Mouse (Mus musculus) lung, embryonic 16.5 days (tissue): ENCODE results near the gene Pcdh7. TPM values are rescaled to one million over a fixed set of nuclear protein-coding genes. Genes with fewer than 3 reads are reported as not detected.

Source experiments
- ATAC-seq: fragments of 200-750 bp; cut with Nextera tagmentation; 2 replicates; pipeline ENCODE4 v1.8.0; 2017; ENCODE audit warnings: low read depth, mild to moderate bottlenecking, moderate library complexity
- H3K27ac ChIP-seq: fragments of 300-500 bp; sonication (generic); 2 replicates; pipeline ENCODE4 v1.5.1; 2014; ENCODE audit warnings: mild to moderate bottlenecking, control low read depth, low read length
- H3K27me3 ChIP-seq: fragments of 300-500 bp; sonication (generic); 2 replicates; pipeline ENCODE4 v1.6.1; 2014; ENCODE audit warnings: low read depth, low read length, mixed read lengths; ENCODE audit not compliant: control insufficient read depth, insufficient read depth
- H3K36me3 ChIP-seq: fragments of 300-500 bp; sonication (generic); 2 replicates; pipeline ENCODE4 v1.6.1; 2014; ENCODE audit warnings: low read length; ENCODE audit not compliant: control insufficient read depth, insufficient read depth
- H3K4me1 ChIP-seq: fragments of 300-500 bp; sonication (generic); replicated peaks from 2 replicates; pipeline ENCODE4 v1.6.1; 2014; ENCODE audit warnings: low read length, mixed read lengths; ENCODE audit not compliant: control insufficient read depth, insufficient read depth
- H3K4me2 ChIP-seq: fragments of 300-500 bp; sonication (generic); 2 replicates; pipeline ENCODE4 v1.6.1; 2014; ENCODE audit warnings: low read depth, low read length, control low read depth
- H3K4me3 ChIP-seq: fragments of 300-500 bp; sonication (generic); 2 replicates; pipeline ENCODE4 v1.5.1; 2014; ENCODE audit warnings: mild to moderate bottlenecking, low read length, control low read depth
- H3K9ac ChIP-seq: fragments of 300-500 bp; sonication (generic); 2 replicates; pipeline ENCODE4 v1.6.1; 2014; ENCODE audit warnings: low read length, control low read depth
- H3K9me3 ChIP-seq: fragments of 300-500 bp; sonication (generic); 2 replicates; pipeline ENCODE4 v1.6.1; 2016; ENCODE audit warnings: low read length; ENCODE audit not compliant: control insufficient read depth
- WGBS: fragments of 180-500 bp; shearing (Covaris S2); extraction: QIAGEN DNeasy Blood & Tissue Kit; methylation state at CpG from one replicate; pipeline ENCODE4 v1.1.7; 2014; 5-methylcytosine and 5-hydroxymethylcytosine counted together
- polyA plus RNA-seq: library from polyadenylated mRNA; unstranded; fragments of >200 nt; fragmentation: Nextera tagmentation; extraction: Ambion mirVana; gene quantifications from 2 replicates; pipeline ENCODE4 v1.2.1, GENCODE M21; 2015

The Pcdh7 gene
- polyA plus RNA-seq, 1 experiment from 2014 or later, result 2.8 TPM

DNA sequence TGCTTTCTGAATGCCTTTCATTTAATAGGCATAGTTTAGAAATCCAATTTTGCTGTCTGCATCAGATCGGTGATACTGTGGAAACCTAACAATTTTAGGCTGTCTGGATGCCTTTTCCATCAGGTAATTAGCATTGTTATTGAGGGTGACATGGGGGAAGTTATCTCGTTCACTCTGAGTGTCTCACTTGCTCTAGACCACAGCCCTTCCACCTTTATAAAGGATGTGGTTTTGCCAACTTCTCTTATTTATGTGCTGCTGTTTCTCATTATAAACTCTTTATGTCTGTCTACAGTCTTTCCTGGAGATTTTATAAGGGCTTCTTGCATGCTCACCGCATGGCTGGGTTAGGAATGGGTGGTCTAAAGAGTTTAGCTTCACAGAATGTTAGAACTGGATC, 139.5 kb downstream of the Pcdh7 start:
- 72% methylated on average over 3 of the region's 3 CpGs for WGBS
- H3K4me1 ChIP-seq, result no peaks in the 10 kb centered on the region

GRCm38 (mm10) chr5:57864254-57864653, 146.5 kb downstream of the Pcdh7 start:
- Histone ChIP-seq H3K4me2 (no peak overlapping the region), H3K9ac (no peak overlapping the region), H3K27me3 (no peaks in the 10 kb centered on the region), H3K27ac (no peak overlapping the region), H3K36me3 (no peaks in the 10 kb centered on the region), H3K9me3 (no peaks in the 10 kb centered on the region), H3K4me1 (peaks cover 3% of the 10 kb centered on the region), H3K4me3 (no peak overlapping the region)
- no peak for ATAC-seq
- 90% methylated on average over 3 of the region's 3 CpGs for WGBS

More for the DNA sequence above, 139.5 kb downstream of the Pcdh7 start:
- no peak overlapping the region for H3K4me2 ChIP-seq
- no peaks in the 10 kb centered on the region for H3K9me3 ChIP-seq
- H3K36me3 ChIP-seq, result no peaks in the 10 kb centered on the region
- H3K27ac ChIP-seq, result no peak overlapping the region
- ATAC-seq, result no peak
- no peaks in the 10 kb centered on the region for H3K27me3 ChIP-seq
- no peak overlapping the region for H3K4me3 ChIP-seq
- no peak overlapping the region for H3K9ac ChIP-seq

DNA sequence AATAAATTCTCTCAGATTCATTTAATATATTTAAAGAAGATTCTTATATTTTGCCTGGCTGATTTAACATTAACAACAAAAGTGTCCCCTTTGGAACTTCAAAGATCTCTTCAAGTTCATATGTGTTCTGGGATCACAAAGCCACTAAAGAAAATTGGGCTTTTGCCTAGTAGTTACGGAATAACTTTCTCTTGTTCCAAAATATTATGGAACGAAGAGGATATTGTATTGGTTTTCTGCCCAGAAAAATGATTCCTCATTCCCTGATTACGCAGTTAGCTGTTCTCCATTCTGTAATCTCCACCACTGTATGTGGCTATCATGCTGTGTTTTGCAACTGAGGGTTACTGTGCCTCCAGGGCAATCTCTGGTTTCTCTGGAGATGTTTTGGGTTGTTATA, 147.5 kb downstream of the Pcdh7 start:
- no peak for ATAC-seq
- Histone ChIP-seq H3K27ac (no peak overlapping the region), H3K9ac (no peak overlapping the region), H3K4me2 (no peak overlapping the region), H3K9me3 (no peaks in the 10 kb centered on the region), H3K27me3 (no peaks in the 10 kb centered on the region), H3K36me3 (no peaks in the 10 kb centered on the region), H3K4me3 (no peak overlapping the region), H3K4me1 (peaks cover 3% of the 10 kb centered on the region)
- WGBS, result 66% methylated on average over 3 of the region's 3 CpGs

GRCm38 (mm10) chr5:57866097-57866496, 148.3 kb downstream of the Pcdh7 start:
- Histone ChIP-seq H3K4me3 (no peak overlapping the region), H3K9me3 (no peaks in the 10 kb centered on the region), H3K4me2 (no peak overlapping the region), H3K27me3 (no peaks in the 10 kb centered on the region), H3K9ac (no peak overlapping the region), H3K36me3 (no peaks in the 10 kb centered on the region), H3K4me1 (peaks cover 3% of the 10 kb centered on the region), H3K27ac (no peak overlapping the region)
- no peak for ATAC-seq
- WGBS, result 67% methylated on average over 1 of the region's 1 CpGs

DNA sequence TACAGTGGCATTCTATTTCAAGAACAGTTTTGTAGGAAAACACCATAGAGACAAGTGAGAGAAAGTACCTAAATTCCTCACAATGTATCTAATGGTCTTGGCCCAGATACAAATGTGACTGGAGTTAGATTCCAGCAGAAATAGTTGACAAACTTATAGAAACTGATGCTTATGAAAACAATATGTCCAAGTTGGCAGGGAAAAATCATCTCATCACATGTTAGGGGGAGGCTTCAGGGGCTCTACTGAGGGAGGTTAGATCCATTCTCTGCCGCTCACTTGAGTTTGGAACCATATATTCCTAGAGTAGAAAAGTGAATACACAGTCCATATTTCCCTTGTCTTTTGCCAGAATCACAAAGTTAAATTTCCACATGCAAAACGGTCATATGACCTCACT, 150.1 kb downstream of the Pcdh7 start:
- H3K4me2 ChIP-seq, result no peak overlapping the region
- peaks cover 3% of the 10 kb centered on the region for H3K4me1 ChIP-seq
- 68% methylated on average over 2 of the region's 2 CpGs for WGBS
- H3K27me3 ChIP-seq, result no peaks in the 10 kb centered on the region
- no peaks in the 10 kb centered on the region for H3K36me3 ChIP-seq
- no peak overlapping the region for H3K27ac ChIP-seq
- no peaks in the 10 kb centered on the region for H3K9me3 ChIP-seq
- no peak overlapping the region for H3K4me3 ChIP-seq
- peak; percentile 37; the same call in 1 of the 2 replicates for ATAC-seq
- H3K9ac ChIP-seq, result no peak overlapping the region

DNA sequence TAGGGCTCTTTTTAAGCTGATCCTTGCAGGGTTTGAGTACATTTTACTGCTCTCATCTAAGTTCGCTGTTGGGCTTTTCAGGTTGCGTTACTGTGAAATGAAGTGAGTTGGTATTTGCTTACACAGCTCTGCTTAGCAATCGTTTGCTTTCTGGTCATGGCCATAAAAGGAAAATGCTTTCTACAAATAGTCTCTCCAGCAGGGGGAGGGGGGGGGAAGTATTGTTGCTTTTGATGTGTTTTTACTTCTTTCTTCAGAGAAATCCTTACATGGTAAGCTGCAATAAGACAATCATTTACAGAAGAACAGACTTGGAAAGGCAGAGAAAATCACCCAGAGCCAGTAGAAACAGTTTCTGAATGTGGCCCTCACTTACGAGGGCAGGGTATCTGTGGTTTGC, 150.9 kb downstream of the Pcdh7 start:
- Histone ChIP-seq H3K4me2 (0 out of 2 replicates have a peak overlapping the region, but pooled peaks have one; percentile 10), H3K9me3 (no peaks in the 10 kb centered on the region)

DNA sequence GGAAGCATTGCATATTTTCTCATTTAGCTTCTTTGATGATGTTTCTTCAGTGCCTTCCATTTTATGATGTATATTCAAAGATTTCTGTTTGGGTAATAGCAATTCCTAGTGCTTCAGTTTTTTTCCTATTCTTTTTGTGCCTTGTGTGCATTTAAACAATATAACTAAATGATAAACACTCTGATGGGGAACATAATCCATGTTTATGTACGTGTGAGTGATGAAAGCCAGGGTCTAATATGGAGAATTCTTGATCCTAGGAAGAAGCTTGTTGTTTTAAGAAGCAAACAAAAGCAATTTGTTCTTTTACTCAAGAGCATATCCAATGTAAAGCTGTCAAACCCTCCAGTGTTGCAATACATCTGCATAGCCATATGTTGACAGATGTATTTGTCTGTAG, 153.0 kb downstream of the Pcdh7 start:
- Histone ChIP-seq H3K4me1 (peaks cover 3% of the 10 kb centered on the region), H3K27me3 (no peaks in the 10 kb centered on the region), H3K27ac (no peak overlapping the region), H3K36me3 (no peaks in the 10 kb centered on the region), H3K4me2 (no peak overlapping the region), H3K9ac (no peak overlapping the region), H3K4me3 (no peak overlapping the region), H3K9me3 (no peaks in the 10 kb centered on the region)
- ATAC-seq, result peak; percentile 70
- 39% methylated on average over 1 of the region's 1 CpGs for WGBS

More for the DNA sequence above, 150.9 kb downstream of the Pcdh7 start:
- Histone ChIP-seq H3K27ac (peak overlapping the region; percentile 59), H3K4me1 (peaks cover 3% of the 10 kb centered on the region), H3K27me3 (no peaks in the 10 kb centered on the region), H3K36me3 (no peaks in the 10 kb centered on the region), H3K4me3 (no peak overlapping the region), H3K9ac (no peak overlapping the region)
- 24% methylated on average over 4 of the region's 4 CpGs for WGBS
- peak; percentile 72; the same call in 1 of the 2 replicates for ATAC-seq

DNA sequence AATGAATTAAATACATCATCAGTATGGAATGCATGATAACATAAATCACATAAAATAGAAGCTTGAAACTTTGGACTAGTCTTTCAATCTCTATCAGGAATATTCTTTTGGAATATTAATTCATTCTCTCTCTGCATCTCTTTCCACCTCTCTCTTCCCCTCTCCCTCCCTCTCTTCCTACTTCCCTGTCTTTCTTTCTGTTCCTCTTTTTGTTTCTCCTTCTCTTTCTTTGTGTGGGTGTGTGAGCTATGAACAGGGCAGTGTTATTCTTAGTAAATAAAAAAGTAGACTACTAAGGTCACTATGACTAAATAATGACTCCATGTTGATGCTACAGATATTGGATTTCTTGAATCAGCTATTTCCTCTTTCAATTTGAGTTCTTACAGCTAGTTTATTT, 167.2 kb downstream of the Pcdh7 start:
- Histone ChIP-seq H3K27ac (no peak overlapping the region), H3K27me3 (no peaks in the 10 kb centered on the region), H3K9me3 (no peaks in the 10 kb centered on the region), H3K4me3 (no peak overlapping the region), H3K36me3 (no peaks in the 10 kb centered on the region), H3K4me2 (no peak overlapping the region), H3K4me1 (no peaks in the 10 kb centered on the region), H3K9ac (no peak overlapping the region)
- ATAC-seq, result no peak

DNA sequence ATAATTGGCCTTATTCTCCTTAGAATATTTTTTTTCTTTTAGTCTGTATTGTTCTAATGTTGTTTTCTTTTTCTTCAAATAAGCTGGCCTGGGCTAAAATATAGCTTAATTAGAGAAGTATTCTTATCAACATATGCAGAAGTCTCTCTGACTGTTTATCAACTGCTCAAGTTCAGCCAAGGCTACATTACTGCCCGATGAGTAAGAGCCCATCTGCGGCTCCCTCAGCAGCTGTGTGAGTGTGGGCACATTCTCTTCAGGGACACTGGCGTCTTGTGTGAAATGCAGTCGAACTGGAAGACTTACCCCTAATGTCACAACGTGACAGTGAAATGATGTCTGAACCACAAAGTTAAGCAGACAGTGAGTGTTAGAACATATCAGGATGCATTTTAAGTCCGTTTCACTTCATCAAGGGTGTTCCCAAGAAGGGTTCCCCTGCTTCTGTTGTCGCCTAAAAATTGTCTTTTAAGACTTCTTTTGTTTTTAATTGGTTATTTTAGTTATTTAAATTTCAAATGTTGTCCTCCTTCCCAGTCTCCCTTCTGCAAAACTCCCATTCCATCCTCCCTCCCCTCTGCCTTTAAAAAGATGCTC, 181.3 kb downstream of the Pcdh7 start:
- Histone ChIP-seq H3K4me3 (no peak overlapping the region), H3K4me2 (no peak overlapping the region), H3K36me3 (no peaks in the 10 kb centered on the region), H3K4me1 (no peaks in the 10 kb centered on the region), H3K27me3 (no peaks in the 10 kb centered on the region), H3K27ac (no peak overlapping the region), H3K9me3 (no peaks in the 10 kb centered on the region), H3K9ac (no peak overlapping the region)
- WGBS, result 37% methylated on average over 7 of the region's 7 CpGs
- ATAC-seq, result peak; percentile 51

- H3K36me3 ChIP-seq, result no peaks in the 10 kb centered on the region
- no peaks in the 10 kb centered on the region for H3K9me3 ChIP-seq
- WGBS, result 68% methylated on average over 4 of the region's 4 CpGs
- no peak overlapping the region for H3K4me3 ChIP-seq
- H3K27ac ChIP-seq, result no peak overlapping the region
- H3K9ac ChIP-seq, result no peak overlapping the region
- H3K27me3 ChIP-seq, result no peaks in the 10 kb centered on the region
- no peak overlapping the region for H3K4me2 ChIP-seq
- no peak for ATAC-seq
- H3K4me1 ChIP-seq, result no peaks in the 10 kb centered on the region
Measured at GRCm38 (mm10) chr5:57907218-57907617, 189.5 kb downstream of the Pcdh7 start.
